Mouse (Mus musculus) macrophage (primary cell): Measurements from ENCODE around the gene Tmem125. TPM values are rescaled to one million over a fixed set of nuclear protein-coding genes. Genes with fewer than 3 reads are reported as not detected.
"Not testable (repeated sequence)": the region's sequence is repeated elsewhere in the genome, so short reads cannot be mapped to it uniquely, and the experiment has no call there.

Experiments used
- H3K27ac ChIP-seq: fragments of 350-480 bp; formaldehyde crosslinking; 2 replicates; pipeline ENCODE4 v1.9.0; 2021
- H3K36me3 ChIP-seq: fragments of 350-480 bp; formaldehyde crosslinking; 2 replicates; pipeline ENCODE4 v1.9.0; 2021; ENCODE audit errors: inconsistent target
- H3K4me3 ChIP-seq: fragments of 350-480 bp; formaldehyde crosslinking; 2 replicates; pipeline ENCODE4 v1.9.0; 2021; ENCODE audit errors: inconsistent target
- H3K79me2 ChIP-seq: fragments of 350-480 bp; formaldehyde crosslinking; 2 replicates; pipeline ENCODE4 v1.9.0; 2021; ENCODE audit errors: inconsistent target
- WGBS: methylation state at CpG from one replicate; pipeline ENCODE4 v1.1.7; 2026; ENCODE audit warnings: inconsistent platforms; ENCODE audit not compliant: missing documents; 5-methylcytosine and 5-hydroxymethylcytosine counted together
- polyA plus RNA-seq: library from polyadenylated mRNA; stranded (reverse); fragments of 250-400 nt; gene quantifications from 3 replicates; pipeline ENCODE4 v1.2.4, GENCODE M21; 2018; ENCODE audit warnings: inconsistent platforms

Gene Tmem125
- polyA plus RNA-seq, 1 experiment from 2014 or later = not detected

DNA sequence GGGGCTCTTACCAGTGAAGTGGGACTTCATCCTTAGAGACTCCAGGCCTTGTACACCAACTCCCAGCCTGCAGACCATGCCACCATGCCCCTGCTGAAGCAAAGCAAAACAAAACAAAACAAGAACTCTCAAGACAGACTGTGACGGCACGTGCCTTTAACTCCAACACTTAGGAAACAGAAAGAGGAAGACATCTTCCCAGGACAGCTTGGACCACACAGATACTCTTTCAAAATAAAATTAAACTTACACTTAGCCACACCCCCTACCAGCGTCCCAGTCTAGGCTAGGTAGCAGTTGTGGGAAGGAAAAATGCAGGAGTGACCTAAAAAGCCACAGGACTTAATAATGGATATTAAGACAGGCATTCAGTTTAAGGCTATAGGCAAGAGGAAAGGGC, 18.1 kb downstream of the Tmem125 start:
- Histone ChIP-seq H3K4me3 (no peak overlapping the region), H3K79me2 (no peaks in the 10 kb centered on the region), H3K27ac (no peak overlapping the region), H3K36me3 (no peaks in the 10 kb centered on the region)
- WGBS = 2% methylated on average over 3 of the region's 3 CpGs

DNA sequence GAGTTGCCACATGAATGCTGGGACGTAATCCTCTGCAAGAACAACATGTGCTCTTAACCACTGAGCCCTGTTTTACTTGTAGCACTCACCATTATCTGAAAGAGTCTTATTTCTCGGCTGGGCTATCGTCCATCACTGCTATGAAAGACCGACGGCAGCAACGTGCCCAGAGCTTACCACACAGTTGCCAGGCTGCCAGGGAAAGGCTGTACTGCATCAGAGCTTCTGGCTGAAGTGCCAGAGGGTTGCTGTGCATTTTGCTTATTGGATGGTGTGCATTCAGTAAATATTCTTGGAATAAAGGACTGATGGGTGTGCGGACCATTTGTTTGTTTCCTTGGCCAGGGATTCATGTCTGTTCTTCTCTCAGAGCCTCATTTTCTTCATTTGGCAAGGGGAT, 19.9 kb downstream of the Tmem125 start:
- Histone ChIP-seq H3K36me3 (no peaks in the 10 kb centered on the region), H3K79me2 (no peaks in the 10 kb centered on the region), H3K4me3 (no peak overlapping the region), H3K27ac (no peak overlapping the region)
- 72% methylated on average over 7 of the region's 7 CpGs for WGBS

DNA sequence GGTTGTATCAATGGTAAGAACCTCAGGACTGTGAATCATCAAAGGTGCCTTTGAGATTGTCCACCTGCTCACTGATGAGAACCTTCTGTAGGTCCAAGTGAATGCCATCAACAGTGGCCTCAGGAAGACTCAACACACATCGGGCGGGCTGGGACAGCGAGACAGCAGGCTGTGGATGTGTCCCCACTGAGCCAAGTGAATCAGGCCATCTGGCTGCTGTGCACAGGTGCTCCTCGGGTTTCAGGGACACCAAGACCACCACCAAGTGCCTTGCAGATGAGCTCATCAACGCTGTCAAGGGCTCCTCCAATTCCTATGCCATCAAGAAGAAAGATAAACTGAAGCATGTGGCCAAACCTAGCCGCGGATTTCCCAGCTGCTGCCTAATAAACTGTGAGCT, 21.6 kb downstream of the Tmem125 start:
- H3K4me3 ChIP-seq = no peak overlapping the region
- H3K27ac ChIP-seq = no peak overlapping the region
- H3K36me3 ChIP-seq = no peaks in the 10 kb centered on the region
- WGBS = 90% methylated on average over 7 of the region's 7 CpGs
- no peaks in the 10 kb centered on the region for H3K79me2 ChIP-seq

DNA sequence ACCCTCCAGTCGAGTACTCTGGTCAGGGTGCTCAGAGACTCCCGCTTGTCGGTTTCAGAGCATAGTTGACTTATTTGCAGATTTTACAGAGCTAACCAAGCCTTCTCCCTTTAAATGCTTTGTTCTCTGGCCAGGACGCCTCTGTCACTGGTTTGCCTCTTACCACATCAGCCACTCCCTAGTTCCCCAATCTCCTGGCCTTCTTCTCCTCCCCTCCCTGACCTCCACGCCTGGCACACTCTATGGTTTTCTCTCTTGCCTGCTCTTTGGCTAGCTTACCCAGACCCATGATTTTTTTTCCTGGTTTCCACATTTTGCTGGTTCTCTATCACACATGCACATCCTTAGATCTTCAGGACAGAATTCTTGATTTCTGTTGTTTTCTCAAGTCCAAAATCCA, 25.6 kb downstream of the Tmem125 start:
- Histone ChIP-seq H3K79me2 (no peaks in the 10 kb centered on the region), H3K4me3 (no peak overlapping the region), H3K27ac (no peak overlapping the region), H3K36me3 (no peaks in the 10 kb centered on the region)
- WGBS = 57% methylated on average over 5 of the region's 5 CpGs

DNA sequence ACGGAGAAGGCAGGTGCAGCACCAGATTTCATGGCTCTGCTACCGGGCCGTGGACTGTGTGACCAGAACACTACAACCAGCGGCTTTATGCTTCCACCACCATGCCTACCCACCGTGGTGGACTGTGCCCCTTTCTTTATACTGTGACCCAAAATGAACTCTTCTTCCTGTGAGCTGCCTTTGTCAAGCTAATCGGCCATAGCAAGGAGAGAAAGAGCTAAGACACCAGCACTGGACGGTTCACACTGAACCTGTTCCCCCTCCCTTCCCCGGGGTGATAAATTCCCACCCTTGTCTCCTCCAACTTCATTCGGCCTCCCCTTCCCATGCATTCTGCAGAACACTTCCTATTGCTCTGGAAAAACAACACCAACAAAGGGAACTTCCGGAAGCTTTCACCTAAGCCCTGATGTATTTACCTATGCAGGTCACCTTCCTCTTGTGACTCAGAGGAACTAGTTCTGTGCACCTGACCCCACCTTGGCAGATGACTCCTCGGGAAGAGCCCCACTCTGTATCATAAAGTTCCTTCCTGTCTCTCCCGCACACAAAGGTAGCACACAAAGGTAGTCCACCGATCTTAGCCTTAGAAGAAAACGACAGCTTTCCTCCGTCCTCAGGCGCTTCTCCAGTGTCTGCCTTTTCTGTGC, 26.2 kb downstream of the Tmem125 start:
- Histone ChIP-seq H3K4me3 (no peak overlapping the region), H3K36me3 (no peaks in the 10 kb centered on the region), H3K79me2 (no peaks in the 10 kb centered on the region), H3K27ac (no peak overlapping the region)
- 75% methylated on average over 14 of the region's 16 CpGs for WGBS

DNA sequence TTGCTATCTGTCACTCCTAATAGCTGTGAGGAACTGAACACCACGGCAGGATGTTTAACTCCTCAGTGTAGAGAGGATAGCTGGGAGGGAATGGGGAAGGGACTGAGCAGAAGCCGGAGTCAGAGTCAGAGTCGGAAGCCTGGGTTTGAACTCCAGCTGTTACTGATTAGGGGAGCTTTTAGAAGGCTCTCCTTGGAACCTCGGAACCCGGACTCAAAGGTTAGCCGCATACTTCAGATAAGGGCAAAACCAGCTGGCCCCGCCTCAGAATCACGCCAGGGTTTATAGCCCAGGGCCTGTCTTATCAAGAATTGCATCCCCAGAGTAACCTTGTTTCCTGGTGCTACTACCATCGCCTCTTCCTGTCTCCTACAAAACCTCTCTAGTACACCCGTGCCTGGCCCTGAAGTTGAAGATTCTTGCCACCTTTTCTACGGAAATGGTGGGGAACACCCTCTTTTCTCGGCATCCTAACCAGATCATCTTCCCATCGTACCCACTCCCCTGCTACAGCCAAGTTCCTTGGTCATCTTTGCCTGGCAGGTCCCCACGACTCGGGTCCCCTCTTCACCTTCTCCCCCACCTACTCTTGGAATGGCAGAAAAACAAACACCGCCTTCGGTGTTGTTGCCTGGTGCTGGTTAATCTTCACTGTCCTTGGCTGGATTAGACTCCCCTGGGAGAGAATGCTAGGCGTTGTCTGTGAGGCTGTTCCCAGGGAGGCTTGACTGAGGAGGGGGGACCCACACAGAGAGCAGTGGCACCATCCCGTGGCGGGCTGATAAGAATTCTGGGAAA, 26.9 kb downstream of the Tmem125 start:
- H3K36me3 ChIP-seq = no peaks in the 10 kb centered on the region
- 58% methylated on average over 20 of the region's 20 CpGs for WGBS
- no peak overlapping the region for H3K27ac ChIP-seq
- no peak overlapping the region for H3K4me3 ChIP-seq
- no peaks in the 10 kb centered on the region for H3K79me2 ChIP-seq

DNA sequence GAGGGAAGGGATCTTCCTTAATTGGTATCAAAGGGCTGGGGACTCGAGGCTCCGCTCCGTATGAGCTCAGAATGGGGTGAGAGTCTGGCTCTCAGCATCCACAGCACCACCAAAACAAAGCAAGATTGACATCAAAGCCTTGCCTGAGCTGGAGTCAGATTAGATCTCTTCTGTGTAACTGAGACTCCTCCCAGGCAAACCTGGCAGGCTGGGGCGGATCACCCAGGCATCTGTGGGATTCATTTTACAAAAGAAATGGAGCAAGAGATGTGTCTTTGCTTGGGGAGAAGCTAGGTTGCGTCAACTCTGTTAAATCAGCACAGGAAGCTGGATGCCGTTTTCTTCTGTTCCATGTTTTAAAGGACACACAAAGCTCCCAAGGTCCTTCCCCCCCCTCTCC, 34.8 kb downstream of the Tmem125 start:
- H3K27ac ChIP-seq = no peak overlapping the region
- no peaks in the 10 kb centered on the region for H3K79me2 ChIP-seq
- 81% methylated on average over 6 of the region's 6 CpGs for WGBS
- no peak overlapping the region for H3K4me3 ChIP-seq
- H3K36me3 ChIP-seq = no peaks in the 10 kb centered on the region

DNA sequence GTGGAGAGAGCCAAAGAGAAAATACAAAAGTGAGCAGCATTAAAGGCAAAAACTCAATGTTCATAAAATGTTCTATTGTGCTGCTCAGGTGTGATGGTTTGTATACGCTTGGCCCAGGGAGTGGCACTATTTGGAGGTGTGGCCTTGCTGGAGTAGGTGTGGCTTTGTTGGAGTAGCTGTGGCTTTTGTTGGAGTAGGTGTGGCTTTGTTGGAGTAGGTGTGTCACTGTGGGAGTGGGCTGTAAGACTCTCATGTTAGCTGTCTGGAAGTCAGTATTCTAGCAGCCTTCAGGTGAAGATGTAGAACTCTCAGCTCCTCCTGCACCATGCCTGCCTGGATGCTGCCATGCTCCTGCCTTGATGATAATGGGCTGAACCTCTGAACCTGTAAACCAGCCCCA, 36.7 kb downstream of the Tmem125 start:
- H3K27ac ChIP-seq, H3K4me3 ChIP-seq, H3K36me3 ChIP-seq, H3K79me2 ChIP-seq: not testable (repeated sequence)
- WGBS = 100% methylated on average over 1 of the region's 1 CpGs

DNA sequence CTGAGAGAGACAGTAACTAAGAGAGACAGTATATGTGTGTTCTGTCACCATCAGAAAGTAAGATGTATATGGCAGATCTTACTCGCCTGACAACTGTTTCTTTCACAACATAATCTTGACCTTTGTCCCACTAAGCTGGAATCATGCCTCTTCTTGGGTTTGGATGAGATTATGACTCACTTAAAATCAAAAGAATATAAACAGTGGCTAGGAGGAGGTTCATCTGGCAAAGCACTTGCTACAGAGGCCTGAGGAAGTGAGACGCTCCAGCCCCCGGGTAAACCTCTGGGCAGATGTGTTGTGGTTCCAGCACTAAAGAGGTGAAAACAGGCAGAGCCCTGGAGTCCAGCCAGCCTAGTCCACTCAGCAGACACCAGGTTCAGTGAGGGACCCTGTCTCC, 38.3 kb downstream of the Tmem125 start:
- Histone ChIP-seq H3K27ac (no peak overlapping the region), H3K4me3 (no peak overlapping the region), H3K36me3 (no peaks in the 10 kb centered on the region), H3K79me2 (no peaks in the 10 kb centered on the region)
- 53% methylated on average over 3 of the region's 3 CpGs for WGBS

DNA sequence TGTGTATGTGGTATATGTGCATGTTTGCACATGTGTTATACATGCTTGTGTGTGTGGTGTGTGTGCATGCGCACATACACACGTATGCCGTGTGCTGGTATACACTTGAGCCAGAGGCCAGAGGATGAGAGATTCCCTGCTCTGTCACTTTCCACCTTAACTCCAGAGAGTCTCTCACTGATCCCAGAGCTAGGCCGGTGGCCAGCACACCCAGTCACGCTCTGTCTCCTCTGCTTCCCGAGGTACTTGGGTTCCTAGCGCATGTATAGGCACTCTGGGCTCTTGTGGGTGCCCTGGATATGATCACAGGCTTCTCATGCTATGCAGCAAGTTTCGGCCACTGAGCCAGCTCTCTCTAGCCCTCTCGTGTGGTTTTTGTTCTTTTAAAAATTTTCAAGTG, 43.1 kb downstream of the Tmem125 start:
- 83% methylated on average over 9 of the region's 9 CpGs for WGBS
- Histone ChIP-seq H3K27ac (no peak overlapping the region), H3K36me3 (no peaks in the 10 kb centered on the region), H3K79me2 (no peaks in the 10 kb centered on the region), H3K4me3 (no peak overlapping the region)

DNA sequence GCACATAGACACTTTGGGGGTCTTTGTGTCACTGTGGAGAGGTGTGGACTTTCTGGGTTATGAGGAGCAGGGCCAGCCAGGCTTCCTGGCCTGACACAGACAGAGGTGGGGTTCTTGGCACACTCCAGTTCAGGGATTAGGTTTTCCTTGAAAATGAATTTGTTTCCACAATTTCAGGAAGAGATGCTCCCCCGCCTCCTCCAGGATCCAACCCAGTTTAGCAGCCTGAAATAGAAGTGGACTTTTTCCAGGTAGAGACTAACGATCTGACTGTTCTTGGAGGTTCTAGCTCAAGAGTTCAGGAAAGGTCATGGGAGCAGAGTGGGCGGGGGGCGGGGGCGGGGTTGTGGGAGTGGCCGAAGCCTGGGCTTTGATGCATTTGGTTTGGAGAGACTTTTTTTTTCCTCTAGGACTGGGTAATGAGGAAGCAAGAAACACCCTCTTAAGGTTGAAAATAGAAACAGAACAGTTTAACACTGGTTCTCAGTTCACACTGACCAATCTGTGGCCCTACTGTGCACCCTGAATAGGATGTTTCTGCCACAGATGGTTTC, 43.6 kb downstream of the Tmem125 start:
- WGBS = 51% methylated on average over 6 of the region's 6 CpGs
- H3K36me3 ChIP-seq = no peaks in the 10 kb centered on the region
- H3K79me2 ChIP-seq = no peaks in the 10 kb centered on the region
- no peak overlapping the region for H3K27ac ChIP-seq
- H3K4me3 ChIP-seq = no peak overlapping the region

Other genes starting within 250 kb of the Tmem125 start
- gene Szt2, start 134.8 kb downstream of the Tmem125 start, polyA plus RNA-seq = 3.0 to 9.6 TPM (median 5.2 TPM) in 3 replicates
- 69.4 to 89.5 TPM (median 85.4 TPM) in 3 replicates for gene Med8, start 134.7 kb downstream of the Tmem125 start, polyA plus RNA-seq
- 152 to 208 TPM (median 177 TPM) in 3 replicates for gene Elovl1, start 116.0 kb downstream of the Tmem125 start, polyA plus RNA-seq
- 0.63 to 3.8 TPM (median 2.6 TPM) in 3 replicates for gene Cdc20, start 106.7 kb downstream of the Tmem125 start, polyA plus RNA-seq
- gene Mpl, start 86.5 kb downstream of the Tmem125 start, polyA plus RNA-seq = 0.26 TPM in 1 of 3 replicates, not detected in the others
- gene Tie1, start 54.0 kb downstream of the Tmem125 start, polyA plus RNA-seq = not detected in 3 replicates
- gene 2610528J11Rik, start 17.0 kb downstream of the Tmem125 start, polyA plus RNA-seq = not detected in 3 replicates
- not detected in 3 replicates for gene Cfap57, start 76.7 kb upstream of the Tmem125 start, polyA plus RNA-seq
- gene Ebna1bp2, start 76.8 kb upstream of the Tmem125 start, polyA plus RNA-seq = 26.7 to 58.3 TPM (median 41.6 TPM) in 3 replicates
- not detected in 3 replicates for gene Olfr62, start 114.9 kb upstream of the Tmem125 start, polyA plus RNA-seq
- gene Olfr1342, start 148.7 kb upstream of the Tmem125 start, polyA plus RNA-seq = not detected in 3 replicates
- gene Olfr1341, start 159.5 kb upstream of the Tmem125 start, polyA plus RNA-seq = not detected in 3 replicates
- gene Olfr1340, start 176.1 kb upstream of the Tmem125 start, polyA plus RNA-seq = not detected in 3 replicates
- gene Olfr1339, start 188.1 kb upstream of the Tmem125 start, polyA plus RNA-seq = not detected in 3 replicates
- gene Olfr1338, start 214.7 kb upstream of the Tmem125 start, polyA plus RNA-seq = not detected in 3 replicates
- not detected in 3 replicates for gene Olfr1337, start 238.5 kb upstream of the Tmem125 start, polyA plus RNA-seq